Mouse (Mus musculus) kidney, adult 2 months (tissue): ENCODE data around the gene Aagab.

Experiments
- CTCF ChIP-seq: fragments of 200-500 bp; conservative IDR thresholded peaks from 2 replicates; pipeline ENCODE4 v1.5.1; 2011; ENCODE audit warnings: low read depth, mild to moderate bottlenecking, control low read depth, low read length, moderate library complexity, mixed read lengths; ENCODE audit not compliant: insufficient read depth, insufficient read length
- POLR2A ChIP-seq: fragments of 200-500 bp; IDR thresholded peaks from one replicate; pipeline ENCODE4 v1.6.1; 2011; ENCODE audit warnings: low read depth, low read length, control low read depth

- no peak for TF ChIP-seq CTCF
- TF ChIP-seq POLR2A = no peak
Measured at GRCm38 (mm10) chr9:63589209-63589608, 13.3 kb upstream of the Aagab start.
